Mouse (Mus musculus): ENCODE measurements around the gene Pomt2. TPM values are rescaled to one million over a fixed set of nuclear protein-coding genes. Genes with fewer than 3 reads are reported as not detected.

The Pomt2 gene
- polyA plus RNA-seq, 1 experiment from 2014 or later, result 16.1 TPM

- Histone ChIP-seq H3K36me3 (no peaks in the 10 kb centered on the region), H3K4me1 (no peaks in the 10 kb centered on the region), H3K4me3 (no peak overlapping the region), H3K27me3 (ENCODE audit: insufficient read depth, poor library complexity, severe bottlenecking) (peaks cover 2% of the 10 kb centered on the region; the same call in 1 of the 2 replicates), H3K9me3 (no peaks in the 10 kb centered on the region), H3K27ac (no peak overlapping the region)
- WGBS, result 86% methylated on average over 2 of the region's 2 CpGs
- DNase-seq (ENCODE audit: low spot score), result no peak
Measured at GRCm38 (mm10) chr12:87076610-87077009, 71.2 kb downstream of the Pomt2 start.

- Histone ChIP-seq H3K27ac (no peak overlapping the region), H3K4me1 (no peaks in the 10 kb centered on the region), H3K36me3 (no peaks in the 10 kb centered on the region), H3K9me3 (no peaks in the 10 kb centered on the region), H3K27me3 (ENCODE audit: insufficient read depth, poor library complexity, severe bottlenecking) (no peaks in the 10 kb centered on the region), H3K4me3 (no peak overlapping the region)
- DNase-seq (ENCODE audit: low spot score), result no peak
- WGBS, result 72% methylated on average over 5 of the region's 5 CpGs
Measured at GRCm38 (mm10) chr12:87070520-87070919, 77.2 kb downstream of the Pomt2 start.

GRCm38 (mm10) chr12:87066429-87066828 lies 81.3 kb downstream of the Pomt2 start:
- H3K9me3 ChIP-seq, result no peaks in the 10 kb centered on the region
- no peak overlapping the region for H3K27ac ChIP-seq
- H3K4me3 ChIP-seq, result no peak overlapping the region
- H3K27me3 ChIP-seq (ENCODE audit: insufficient read depth, poor library complexity, severe bottlenecking), result no peaks in the 10 kb centered on the region
- WGBS, result 85% methylated on average over 5 of the region's 5 CpGs
- no peaks in the 10 kb centered on the region for H3K4me1 ChIP-seq
- no peak for DNase-seq (ENCODE audit: low spot score)
- no peaks in the 10 kb centered on the region for H3K36me3 ChIP-seq

GRCm38 (mm10) chr12:87065446-87065845 lies 82.3 kb downstream of the Pomt2 start:
- Histone ChIP-seq H3K4me3 (no peak overlapping the region), H3K9me3 (no peaks in the 10 kb centered on the region), H3K4me1 (no peaks in the 10 kb centered on the region), H3K27ac (no peak overlapping the region), H3K27me3 (ENCODE audit: insufficient read depth, poor library complexity, severe bottlenecking) (no peaks in the 10 kb centered on the region), H3K36me3 (no peaks in the 10 kb centered on the region)
- DNase-seq (ENCODE audit: low spot score), result no peak
- WGBS, result 88% methylated on average over 11 of the region's 11 CpGs

- no peak for DNase-seq (ENCODE audit: low spot score)
- WGBS, result 67% methylated on average over 17 of the region's 17 CpGs
Measured at GRCm38 (mm10) chr12:87057066-87057465, 90.7 kb downstream of the Pomt2 start.

More at GRCm38 (mm10) chr12:87057066-87057465, 90.7 kb downstream of the Pomt2 start:
- peaks cover 39% of the 10 kb centered on the region for H3K27me3 ChIP-seq (ENCODE audit: insufficient read depth, poor library complexity, severe bottlenecking)
- no peaks in the 10 kb centered on the region for H3K36me3 ChIP-seq
- no peak overlapping the region for H3K4me3 ChIP-seq
- H3K9me3 ChIP-seq, result no peaks in the 10 kb centered on the region
- H3K27ac ChIP-seq, result no peak overlapping the region
- H3K4me1 ChIP-seq, result no peaks in the 10 kb centered on the region

Other genes starting within 250 kb of the Pomt2 start
- 26.7 and 33.8 TPM in 2 replicates for gene Cipc, start 200.9 kb downstream of the Pomt2 start, polyA plus RNA-seq (2016; fragmentation: Nextera tagmentation; extraction: Ambion mirVana)
- not detected in 2 replicates for gene Zdhhc22, start 157.5 kb downstream of the Pomt2 start, polyA plus RNA-seq (2016; fragmentation: Nextera tagmentation; extraction: Ambion mirVana)
- gene Tmem63c, start 126.6 kb downstream of the Pomt2 start, polyA plus RNA-seq (2016; fragmentation: Nextera tagmentation; extraction: Ambion mirVana), result 0.10 TPM in 1 of 2 replicates, not detected in the other
- 0.11 and 0.29 TPM in 2 replicates for gene Ngb, start 45.4 kb downstream of the Pomt2 start, polyA plus RNA-seq (2016; fragmentation: Nextera tagmentation; extraction: Ambion mirVana)
- gene Gstz1, start 803 bp downstream of the Pomt2 start, polyA plus RNA-seq (2016; fragmentation: Nextera tagmentation; extraction: Ambion mirVana), result 36.9 and 38.0 TPM in 2 replicates
- gene Samd15, start 51.8 kb upstream of the Pomt2 start, polyA plus RNA-seq (2016; fragmentation: Nextera tagmentation; extraction: Ambion mirVana), result 2.1 and 2.3 TPM in 2 replicates
- 2.0 and 2.4 TPM in 2 replicates for gene Tmed8, start 52.5 kb upstream of the Pomt2 start, polyA plus RNA-seq (2016; fragmentation: Nextera tagmentation; extraction: Ambion mirVana)
- 0.80 and 0.90 TPM in 2 replicates for gene Noxred1, start 90.8 kb upstream of the Pomt2 start, polyA plus RNA-seq (2016; fragmentation: Nextera tagmentation; extraction: Ambion mirVana)
- gene Vipas39, start 118.3 kb upstream of the Pomt2 start, polyA plus RNA-seq (2016; fragmentation: Nextera tagmentation; extraction: Ambion mirVana), result 37.4 and 39.7 TPM in 2 replicates
- 237 and 277 TPM in 2 replicates for gene Ahsa1, start 118.5 kb upstream of the Pomt2 start, polyA plus RNA-seq (2016; fragmentation: Nextera tagmentation; extraction: Ambion mirVana)
- gene Ism2, start 151.7 kb upstream of the Pomt2 start, polyA plus RNA-seq (2016; fragmentation: Nextera tagmentation; extraction: Ambion mirVana), result 0.71 and 0.84 TPM in 2 replicates
- 76.7 and 76.9 TPM in 2 replicates for gene Sptlc2, start 240.4 kb upstream of the Pomt2 start, polyA plus RNA-seq (2016; fragmentation: Nextera tagmentation; extraction: Ambion mirVana)